Mouse (Mus musculus) A20 (cell line): ENCODE data around the gene H2-M5.

Experiments used
- DNase-seq: peaks from one replicate; pipeline ENCODE4 v3.0.0-alpha.2; 2011; ENCODE audit warnings: low read depth, low spot score

Gene H2-M5

GRCm38 (mm10) chr17:36949265-36949664 is 40.1 kb downstream of the H2-M5 start:
- DNase-seq: no peak

- DNase-seq: no peak
Observed at GRCm38 (mm10) chr17:36948286-36948685, 41.1 kb downstream of the H2-M5 start.

GRCm38 (mm10) chr17:36947051-36947819 is 42.1 kb downstream of the H2-M5 start:
- no peak for DNase-seq

DNA sequence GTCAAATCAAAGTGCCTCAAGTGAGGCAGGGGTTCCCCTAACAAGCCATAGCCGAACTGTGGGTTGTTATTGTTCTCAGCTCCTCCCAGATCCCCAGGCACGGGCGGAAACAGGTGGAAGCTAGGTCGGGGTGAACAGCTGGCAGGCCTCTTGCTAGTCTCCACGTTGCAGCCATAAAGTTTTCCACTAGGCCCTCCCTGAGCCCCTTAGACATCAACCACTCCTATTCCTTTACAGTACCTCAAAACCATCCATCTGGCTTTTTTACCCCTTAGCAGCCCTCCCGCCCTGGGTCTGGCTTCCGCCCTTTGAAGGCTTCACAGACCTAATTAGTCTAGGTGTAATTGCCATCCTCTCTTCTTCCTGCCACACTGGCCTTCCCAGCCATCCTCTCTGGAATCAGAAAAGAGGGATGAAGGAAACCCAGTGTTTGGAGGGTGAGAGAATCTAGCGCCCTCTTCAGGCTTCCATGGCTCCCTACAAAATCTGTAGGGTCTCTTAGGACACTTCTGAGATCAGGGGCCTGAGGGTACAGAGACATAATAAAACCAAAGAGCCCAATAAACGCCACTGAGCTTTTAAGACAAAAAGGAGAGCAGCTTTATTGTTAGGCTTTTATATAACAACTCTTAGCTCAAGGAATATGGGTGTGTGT is 45.1 kb downstream of the H2-M5 start:
- no peak for DNase-seq

- no peak for DNase-seq
Observed at GRCm38 (mm10) chr17:36943691-36944090, 45.6 kb downstream of the H2-M5 start.

DNA sequence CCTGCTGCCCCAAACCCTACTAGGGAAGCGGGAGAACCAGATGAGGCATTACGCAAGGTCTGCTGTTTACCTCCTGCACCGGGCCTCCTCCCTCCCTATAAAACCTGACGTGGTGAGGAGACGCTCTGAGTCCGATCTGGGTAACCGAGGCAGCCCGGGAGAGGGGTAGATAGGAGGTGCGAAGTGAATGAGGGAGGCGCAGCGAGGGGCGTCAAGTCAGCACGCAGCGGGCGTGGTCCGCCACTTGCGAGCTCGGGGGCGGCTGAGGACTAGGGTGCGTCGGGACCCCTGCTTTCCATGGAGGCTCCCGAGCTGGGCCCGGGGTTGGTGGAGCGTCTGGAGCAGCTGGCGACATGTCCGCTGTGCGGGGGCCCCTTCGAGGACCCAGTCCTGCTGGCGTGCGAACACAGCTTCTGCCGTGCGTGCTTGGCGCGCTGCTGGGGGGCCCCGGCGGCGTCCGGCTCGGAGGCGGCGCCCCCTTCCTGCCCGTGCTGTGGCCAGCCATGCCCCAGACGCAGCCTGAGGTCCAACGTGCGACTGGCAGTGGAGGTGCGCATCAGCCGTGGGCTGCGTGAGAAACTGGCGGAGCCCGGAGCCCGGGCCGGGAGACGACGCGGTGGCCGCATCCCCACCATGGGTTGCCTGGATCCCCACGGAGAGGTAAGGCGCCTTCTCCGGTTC is 46.4 kb downstream of the H2-M5 start, which contains the start of gene Rnf39:
Gene Rnf39, plus strand, starts transcription at position 128 of the 681 bp plus-strand sequence.
- no peak for DNase-seq

DNA sequence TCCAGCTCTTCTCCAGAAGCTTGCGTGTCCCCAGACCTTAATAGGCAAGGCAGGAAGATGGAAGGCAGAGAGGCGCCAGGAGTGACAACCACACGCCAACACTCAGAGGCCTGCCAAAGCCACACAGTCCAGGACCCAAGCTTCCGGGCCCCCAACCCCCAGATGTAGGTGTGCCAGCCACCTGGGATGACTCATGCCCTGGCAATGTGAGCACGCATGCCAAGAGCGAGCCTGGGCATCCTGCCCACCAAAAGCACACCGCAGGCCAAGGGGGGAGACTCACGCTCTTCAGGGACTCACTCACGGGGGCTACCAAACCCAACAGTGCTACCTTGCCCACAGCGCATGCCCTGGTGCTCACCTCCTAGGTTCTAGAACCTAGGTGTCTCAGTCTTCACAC is 46.9 kb downstream of the H2-M5 start:
- DNase-seq: no peak

- DNase-seq: no peak
Observed at GRCm38 (mm10) chr17:36938056-36938455, 51.3 kb downstream of the H2-M5 start.
